Mouse (Mus musculus) CD8-positive naive resting alpha-beta T cell, adult 2 months (primary cell): ENCODE measurements at regions not wholly inside any gene's neighbourhood (a gene's known extent, or its start where the extent isn't known, plus 50 kb on each side); places are given as distances from the start of the nearest gene placed in this dataset.

Experiments
- DNase-seq, 2 experiments: peaks; one replicate each; pipeline ENCODE4 v3.0.0; 2022; ENCODE audit warnings: low read depth in 2 of 2, low spot score in 2 of 2

GRCm38 (mm10) chr17:70942478-70942877 is 60.0 kb upstream of the Myom1 start:
- no peak for DNase-seq

GRCm38 (mm10) chr17:70934258-70934657 is 68.2 kb upstream of the Myom1 start:
- DNase-seq = no peak

GRCm38 (mm10) chr17:70933122-70934050 is 69.0 kb upstream of the Myom1 start:
- no peak for DNase-seq

GRCm38 (mm10) chr17:70932565-70932964 is 69.9 kb upstream of the Myom1 start:
- no peak for DNase-seq

- no peak for DNase-seq
Measured at GRCm38 (mm10) chr17:70930600-70930999, 71.8 kb upstream of the Myom1 start.

DNA sequence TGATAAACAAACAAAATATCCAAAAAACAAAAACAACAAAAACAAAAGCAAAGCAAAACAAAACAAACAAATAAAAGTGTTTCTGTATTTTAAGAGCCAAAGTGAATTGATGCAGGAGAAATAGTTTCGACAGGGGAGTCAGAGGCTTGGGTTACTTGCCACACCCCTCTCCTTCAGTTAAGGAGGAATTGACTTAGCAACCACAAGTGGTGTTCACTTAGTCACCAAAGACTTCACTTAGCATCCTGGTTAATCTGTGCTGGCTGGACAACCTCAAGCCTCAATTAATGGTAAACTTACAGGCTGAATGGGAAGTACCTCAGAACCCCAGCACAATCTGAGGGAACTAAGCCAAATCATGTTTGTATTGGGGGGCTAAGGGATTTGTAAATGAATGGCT is 72.9 kb upstream of the Myom1 start:
- DNase-seq = no peak

GRCm38 (mm10) chr17:70924565-70925220 is 71.3 kb upstream of the Tgif1 start:
- DNase-seq = peak; percentile 31 to 39

DNA sequence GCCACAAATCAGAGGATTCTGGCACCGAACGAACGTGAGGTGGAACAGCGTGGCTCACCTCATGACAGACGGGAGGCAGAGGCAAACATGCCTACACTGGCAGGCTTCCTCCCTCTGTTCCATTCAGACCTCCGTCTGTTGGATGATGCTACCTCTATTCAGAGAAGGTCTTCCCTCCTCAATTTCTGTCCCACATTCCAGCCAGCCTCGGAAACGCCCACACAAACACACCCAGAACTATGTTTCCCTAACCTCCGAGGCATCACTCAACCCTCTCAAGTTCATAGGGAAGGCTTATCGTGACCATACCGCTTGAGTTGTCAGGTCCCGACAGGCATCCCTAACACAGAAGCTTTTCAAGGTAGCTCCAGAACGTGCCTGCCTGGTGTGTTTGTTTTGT is 68.3 kb upstream of the Tgif1 start:
- DNase-seq = no peak

- no peak for DNase-seq
Measured at GRCm38 (mm10) chr17:70920181-70920580, 66.8 kb upstream of the Tgif1 start.

- DNase-seq = no peak
Measured at GRCm38 (mm10) chr17:70917183-70917935, 64.0 kb upstream of the Tgif1 start.

GRCm38 (mm10) chr17:70916089-70916750 is 62.9 kb upstream of the Tgif1 start:
- DNase-seq = no peak

GRCm38 (mm10) chr17:70915445-70915844 is 62.1 kb upstream of the Tgif1 start:
- DNase-seq = no peak

DNA sequence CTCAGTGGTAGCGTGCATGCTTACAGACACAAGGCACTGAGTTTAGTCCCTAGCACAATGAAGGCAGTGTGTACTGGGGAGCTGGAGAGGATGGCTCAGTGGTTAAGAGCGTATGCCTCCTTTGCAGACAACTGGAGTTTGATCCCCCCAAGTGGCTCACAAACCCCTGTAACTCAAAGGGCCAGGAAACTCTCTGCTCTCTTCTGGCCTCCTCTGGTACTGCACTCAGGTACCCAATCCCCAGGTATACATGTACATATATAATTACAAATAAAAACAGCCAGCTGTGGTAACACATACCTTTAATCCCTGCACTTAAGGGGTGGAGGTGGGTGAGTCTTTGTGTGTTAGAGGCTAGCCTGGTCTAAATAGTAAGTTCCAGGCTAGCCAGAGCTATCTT is 56.9 kb upstream of the Tgif1 start:
- peak in 1 of 2 experiments; percentile 29 for DNase-seq

GRCm38 (mm10) chr17:70909573-70909972 is 56.2 kb upstream of the Tgif1 start:
- no peak for DNase-seq

- DNase-seq = no peak
Measured at GRCm38 (mm10) chr17:70908328-70908727, 55.0 kb upstream of the Tgif1 start.
